Mouse (Mus musculus) heart, postnatal 4 days (tissue): ENCODE measurements around the gene Neurog2. TPM values are rescaled to one million over a fixed set of nuclear protein-coding genes. Genes with fewer than 3 reads are reported as not detected.

Experiments
- DNase-seq: peaks from one replicate; pipeline ENCODE4 v3.0.0; 2021
- total RNA-seq, 2 experiments: library from RNA; stranded (reverse); gene quantifications; 2 replicates each; pipeline ENCODE4 v1.2.3; 2021

The Neurog2 gene
- total RNA-seq, 2 experiments from 2014 or later = not detected

DNA sequence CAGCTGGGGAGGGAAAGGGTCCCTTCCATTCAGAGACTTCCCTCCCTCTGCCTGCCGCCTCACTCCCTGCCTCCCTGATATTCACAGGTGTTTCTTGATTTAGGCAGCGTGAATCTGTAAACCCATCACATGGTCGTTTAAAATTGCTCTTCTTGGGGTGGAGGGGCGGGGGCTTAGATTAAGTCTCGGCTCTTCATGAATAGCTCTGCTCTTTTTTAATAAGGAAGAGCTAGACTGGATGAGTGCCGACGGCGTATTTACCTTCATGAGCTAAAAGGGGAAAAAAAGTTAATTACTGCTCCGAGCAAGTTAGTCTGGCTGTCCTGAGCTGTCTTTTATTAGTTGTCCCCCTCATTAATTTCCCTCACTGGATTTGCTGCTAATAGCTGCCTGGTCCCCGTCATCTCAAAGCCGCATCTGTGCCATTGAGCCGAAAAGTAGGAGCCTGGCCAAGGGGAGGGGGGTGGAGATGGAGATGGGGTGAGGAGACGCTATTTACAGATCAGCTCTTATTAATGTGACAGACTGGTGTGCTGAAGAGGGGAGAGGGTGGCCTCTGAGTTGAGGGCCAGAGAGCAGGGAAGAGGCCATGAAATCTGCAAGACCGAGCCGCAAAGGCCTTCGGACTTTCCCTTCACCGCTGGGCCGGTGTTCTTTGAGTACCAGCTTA, 13.4 kb downstream of the Neurog2 start:
- no peak for DNase-seq

DNA sequence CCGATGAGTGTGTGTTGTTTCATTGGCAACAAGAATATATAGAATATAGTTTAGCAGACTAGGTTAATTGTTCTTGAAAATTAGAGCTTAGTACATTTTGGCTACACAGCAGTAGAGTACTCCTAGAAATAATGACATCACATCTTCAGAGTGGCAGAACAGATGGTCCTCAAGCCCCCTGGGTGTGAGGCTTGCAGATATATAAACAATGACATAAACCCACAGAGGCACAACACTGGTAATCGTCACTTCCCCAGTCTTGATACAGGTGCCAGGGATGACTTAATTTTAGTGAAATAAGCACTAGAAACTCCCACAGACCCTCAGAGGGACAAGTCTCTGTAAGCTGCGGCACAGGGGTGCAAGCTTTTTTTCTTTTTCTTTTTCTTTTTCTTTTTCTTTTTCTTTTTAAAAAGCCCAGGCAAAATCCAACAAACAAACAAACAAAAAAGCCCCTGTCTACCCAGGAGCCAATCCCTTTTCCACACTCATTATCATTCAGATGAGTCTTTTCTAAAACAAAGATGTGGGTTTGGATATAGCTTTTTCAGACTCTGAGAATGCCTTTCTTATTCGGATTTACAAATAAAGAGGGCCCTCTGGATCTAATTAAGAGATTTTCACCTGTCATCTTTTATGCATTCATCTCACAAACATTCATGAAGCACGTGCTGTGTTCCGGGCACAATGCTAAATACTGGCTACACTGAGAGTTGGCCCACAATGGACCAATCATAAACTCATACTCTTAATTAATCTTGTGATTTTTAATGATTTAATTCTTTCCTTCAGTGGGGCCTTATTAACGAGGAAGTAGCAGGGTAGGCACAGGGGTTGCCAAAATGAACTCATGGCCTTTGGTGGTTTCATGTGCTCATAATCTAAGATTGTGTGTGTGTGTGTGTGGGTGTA, 19.1 kb downstream of the Neurog2 start:
- no peak for DNase-seq

- no peak for DNase-seq
Measured at GRCm38 (mm10) chr3:127660712-127661111, 27.8 kb downstream of the Neurog2 start.

- DNase-seq = no peak
Measured at GRCm38 (mm10) chr3:127661646-127662531, 29.0 kb downstream of the Neurog2 start.

DNA sequence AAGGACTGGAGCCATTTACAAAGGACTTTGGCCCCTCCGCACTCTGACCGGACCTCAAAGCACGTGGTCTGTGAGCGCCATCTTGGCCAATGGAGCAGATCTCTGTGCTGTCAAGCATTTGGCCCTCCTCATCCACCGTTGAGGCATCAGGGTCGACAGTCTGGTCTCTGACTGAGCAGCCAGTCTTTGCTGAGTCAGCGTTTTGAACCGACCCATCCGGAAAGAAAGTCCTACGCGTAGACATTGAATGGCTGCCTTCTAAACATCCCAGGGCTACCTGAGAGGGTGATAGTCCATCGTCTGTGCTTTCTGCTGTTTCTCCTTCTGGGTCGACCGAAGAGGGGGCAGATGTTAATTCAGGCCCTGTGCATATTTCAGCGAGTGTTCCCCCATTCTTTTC, 46.8 kb downstream of the Neurog2 start:
- no peak for DNase-seq

Other genes starting within 250 kb of the Neurog2 start
- 100 to 1,000 TPM; 223 to 230 TPM for gene Ank2, start 133.8 kb upstream of the Neurog2 start, total RNA-seq
- 10 to 100 TPM; 45.7 to 47.6 TPM for gene Larp7, start 79.8 kb upstream of the Neurog2 start, total RNA-seq
- 1 to 10 TPM; 8.6 to 9.1 TPM for gene Zgrf1, start 79.6 kb upstream of the Neurog2 start, total RNA-seq
- 1 to 10 TPM; 4.4 to 4.6 TPM for gene Alpk1, start 147.4 kb downstream of the Neurog2 start, total RNA-seq
- gene Tifa, start 156.7 kb downstream of the Neurog2 start, total RNA-seq = 1 to 10 TPM; 2.0 to 2.1 TPM
- 10 to 100 TPM; 19.7 to 20.6 TPM for gene Ap1ar, start 204.4 kb downstream of the Neurog2 start, total RNA-seq